Mouse (Mus musculus): ENCODE measurements around the gene Git2. TPM values are rescaled to one million over a fixed set of nuclear protein-coding genes. Genes with fewer than 3 reads are reported as not detected.

Git2 gene
- total RNA-seq, 1 experiment: 29.8 TPM

DNA sequence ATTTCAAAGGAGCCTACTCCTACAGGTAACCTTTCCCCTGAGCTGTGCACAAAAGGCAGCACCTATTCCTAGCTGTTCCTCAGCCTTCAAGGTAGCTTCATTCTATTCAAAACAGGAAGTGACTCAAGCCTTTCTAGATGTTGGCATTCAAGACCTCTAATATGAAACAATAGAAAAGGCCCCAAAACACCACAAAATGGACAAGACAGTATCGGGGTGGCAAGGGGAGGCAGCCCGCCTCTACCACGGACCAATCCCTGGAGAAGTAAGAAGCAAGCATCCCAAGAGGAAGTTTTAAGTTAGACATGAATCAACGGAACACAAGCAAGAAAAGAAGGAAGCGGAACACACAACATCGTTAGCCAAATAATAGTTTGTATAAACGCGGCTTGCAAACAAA lies 3.5 kb downstream of the Git2 start:
- TF ChIP-seq ZNF384 (IDR thresholded peaks at IDR 0.05; ENCODE audit: low read depth, low read length) (no peak), CHD2 (IDR thresholded peaks at IDR 0.05; ENCODE audit: low read depth, low read length) (no peak), HCFC1 (IDR thresholded peaks at IDR 0.05; ENCODE audit: borderline replicate concordance, insufficient read depth, low read length) (no peak), MAFK (IDR thresholded peaks at IDR 0.05; ENCODE audit: insufficient read depth, low read depth, low read length) (no peak), ZC3H11A (IDR thresholded peaks at IDR 0.05; ENCODE audit: borderline replicate concordance, low read depth, low read length) (no peak)

DNA sequence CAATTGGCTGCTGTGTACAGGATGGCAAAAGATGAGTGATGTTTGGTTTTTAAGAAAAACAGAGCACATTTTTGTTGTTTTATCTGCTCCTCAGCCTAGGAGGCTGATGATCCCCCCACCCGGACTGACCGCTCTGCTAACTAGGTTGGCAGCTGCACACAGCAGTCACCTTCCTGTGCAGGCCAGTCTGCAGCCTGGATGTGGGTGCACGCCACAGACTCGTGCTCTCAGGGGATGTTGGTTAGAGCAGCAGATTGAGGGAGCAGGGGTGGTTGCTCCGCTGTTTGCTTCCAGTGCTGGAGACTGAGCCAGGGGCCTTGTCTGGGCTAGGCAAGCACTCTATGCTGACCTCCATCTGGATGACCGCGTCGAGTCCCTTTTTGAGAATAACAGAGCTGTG lies 5.5 kb downstream of the Git2 start:
- DNase-seq (ENCODE audit: low read depth, low spot score): no peak
- peaks cover 8% of the 10 kb centered on the region; the same call in 1 of the 2 replicates for H3K36me3 ChIP-seq (ENCODE audit: control insufficient read depth, insufficient read depth, low read length, poor library complexity, severe bottlenecking)
- H3K9ac ChIP-seq (ENCODE audit: insufficient read depth, low read depth, low read length, poor library complexity, severe bottlenecking): peak overlapping the region; percentile 31; the same call in 1 of the 2 replicates
- no peak for TF ChIP-seq MAFK (IDR thresholded peaks at IDR 0.05; ENCODE audit: insufficient read depth, low read depth, low read length)
- no peak for TF ChIP-seq HCFC1 (IDR thresholded peaks at IDR 0.05; ENCODE audit: borderline replicate concordance, insufficient read depth, low read length)
- TF ChIP-seq ZNF384 (IDR thresholded peaks at IDR 0.05; ENCODE audit: low read depth, low read length): no peak
- no peak for TF ChIP-seq CHD2 (IDR thresholded peaks at IDR 0.05; ENCODE audit: low read depth, low read length)
- TF ChIP-seq ZC3H11A (IDR thresholded peaks at IDR 0.05; ENCODE audit: borderline replicate concordance, low read depth, low read length): no peak
- no peak overlapping the region for H3K4me3 ChIP-seq (ENCODE audit: insufficient read depth in 1 of 2, low read depth in 1 of 2, low read length in 2 of 2, poor library complexity in 1 of 2, severe bottlenecking in 1 of 2)
- H3K27ac ChIP-seq (ENCODE audit: insufficient read depth, low read depth, low read length, poor library complexity, severe bottlenecking): no peak overlapping the region
- H3K9me3 ChIP-seq (ENCODE audit: control insufficient read depth, insufficient read depth, low read depth, low read length): no peaks in the 10 kb centered on the region
- in situ Hi-C loops (cut with MboI; ENCODE audit: low sequenced_read_pairs in 2 of 2, unreplicated experiment in 2 of 2): no loop called here
- peaks cover 4 to 14% of the 10 kb centered on the region in 2 experiments; a peak in 2 of 4 replicates for H3K4me1 ChIP-seq (ENCODE audit: control insufficient read depth in 2 of 2, insufficient read depth in 2 of 2, low read length in 2 of 2, poor library complexity in 1 of 2)

More for the DNA sequence above, 3.5 kb downstream of the Git2 start:
- no peak for DNase-seq (ENCODE audit: low read depth, low spot score)
- Histone ChIP-seq H3K27ac (ENCODE audit: insufficient read depth, low read depth, low read length, poor library complexity, severe bottlenecking) (no peak overlapping the region), H3K4me3 (ENCODE audit: insufficient read depth in 1 of 2, low read depth in 1 of 2, low read length in 2 of 2, poor library complexity in 1 of 2, severe bottlenecking in 1 of 2) (peak overlapping the region; percentile 76 to 95; a peak in 1 of 4 replicates), H3K4me1 (ENCODE audit: control insufficient read depth in 2 of 2, insufficient read depth in 2 of 2, low read length in 2 of 2, poor library complexity in 1 of 2) (peaks cover 4 to 16% of the 10 kb centered on the region in 2 experiments; a peak in 2 of 4 replicates), H3K36me3 (ENCODE audit: control insufficient read depth, insufficient read depth, low read length, poor library complexity, severe bottlenecking) (no peaks in the 10 kb centered on the region; the same call in 1 of the 2 replicates), H3K9me3 (ENCODE audit: control insufficient read depth, insufficient read depth, low read depth, low read length) (no peaks in the 10 kb centered on the region), H3K9ac (ENCODE audit: insufficient read depth, low read depth, low read length, poor library complexity, severe bottlenecking) (no peak overlapping the region)
- in situ Hi-C loops (cut with MboI; ENCODE audit: low sequenced_read_pairs in 2 of 2, unreplicated experiment in 2 of 2): no loop called here

DNA sequence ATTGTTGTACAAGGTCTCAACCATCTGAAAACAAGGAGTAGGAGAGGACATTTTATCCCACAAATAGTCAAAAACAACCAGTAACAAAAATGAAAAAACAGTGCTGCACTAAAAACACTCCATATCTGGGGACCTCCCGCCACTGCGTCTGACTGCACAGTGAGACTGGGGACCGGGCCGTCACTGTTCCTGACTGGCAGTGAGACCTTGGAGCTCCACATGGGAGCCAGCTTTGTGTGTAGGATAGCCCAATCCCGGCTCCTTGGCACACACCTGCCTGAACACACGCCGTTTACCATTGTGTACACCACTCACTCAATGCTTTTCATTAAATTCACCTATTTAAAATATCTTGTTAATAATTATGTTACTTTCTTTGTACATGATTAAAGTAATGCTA lies 8.1 kb downstream of the Git2 start:
- in situ Hi-C loops (cut with MboI; ENCODE audit: low sequenced_read_pairs in 2 of 2, unreplicated experiment in 2 of 2): no loop called here
- H3K9me3 ChIP-seq (ENCODE audit: control insufficient read depth, insufficient read depth, low read depth, low read length): no peaks in the 10 kb centered on the region

DNA sequence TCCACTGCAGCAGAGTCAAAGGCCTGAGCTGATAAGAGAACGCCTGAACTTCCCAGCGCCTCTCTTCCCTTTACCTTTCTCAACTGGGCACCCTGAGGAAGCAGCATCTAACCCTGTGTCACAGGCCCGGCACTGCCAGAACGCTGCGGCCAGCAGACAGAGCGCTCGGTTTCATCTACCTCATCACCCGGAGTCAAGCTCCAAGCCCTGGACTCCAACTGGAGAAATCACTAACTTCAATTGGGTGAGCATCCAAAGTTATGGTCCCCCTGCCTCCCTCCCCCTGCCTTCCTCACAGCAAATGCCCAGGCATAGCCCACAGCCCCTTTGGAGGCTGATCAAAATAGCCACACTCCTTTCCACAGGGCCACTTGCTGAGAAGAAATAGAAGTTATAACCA lies 8.6 kb downstream of the Git2 start:
- H3K36me3 ChIP-seq (ENCODE audit: control insufficient read depth, insufficient read depth, low read length, poor library complexity, severe bottlenecking): peaks cover 24% of the 10 kb centered on the region; the same call in 1 of the 2 replicates
- no peak for TF ChIP-seq ZNF384 (IDR thresholded peaks at IDR 0.05; ENCODE audit: low read depth, low read length)
- TF ChIP-seq CHD2 (IDR thresholded peaks at IDR 0.05; ENCODE audit: low read depth, low read length): no peak
- no peak for TF ChIP-seq HCFC1 (IDR thresholded peaks at IDR 0.05; ENCODE audit: borderline replicate concordance, insufficient read depth, low read length)

More for the DNA sequence above, 8.1 kb downstream of the Git2 start:
- H3K36me3 ChIP-seq (ENCODE audit: control insufficient read depth, insufficient read depth, low read length, poor library complexity, severe bottlenecking): peaks cover 23% of the 10 kb centered on the region; the same call in 1 of the 2 replicates
- no peak overlapping the region for H3K4me3 ChIP-seq (ENCODE audit: insufficient read depth in 1 of 2, low read depth in 1 of 2, low read length in 2 of 2, poor library complexity in 1 of 2, severe bottlenecking in 1 of 2)
- DNase-seq (ENCODE audit: low read depth, low spot score): no peak
- H3K27ac ChIP-seq (ENCODE audit: insufficient read depth, low read depth, low read length, poor library complexity, severe bottlenecking): no peak overlapping the region
- H3K9ac ChIP-seq (ENCODE audit: insufficient read depth, low read depth, low read length, poor library complexity, severe bottlenecking): no peak overlapping the region
- H3K4me1 ChIP-seq (ENCODE audit: control insufficient read depth in 2 of 2, insufficient read depth in 2 of 2, low read length in 2 of 2, poor library complexity in 1 of 2): peaks cover 2 to 14% of the 10 kb centered on the region in 2 experiments; a peak in 2 of 4 replicates
- TF ChIP-seq MAFK (IDR thresholded peaks at IDR 0.05; ENCODE audit: insufficient read depth, low read depth, low read length) (no peak), ZC3H11A (IDR thresholded peaks at IDR 0.05; ENCODE audit: borderline replicate concordance, low read depth, low read length) (no peak), HCFC1 (IDR thresholded peaks at IDR 0.05; ENCODE audit: borderline replicate concordance, insufficient read depth, low read length) (no peak), ZNF384 (IDR thresholded peaks at IDR 0.05; ENCODE audit: low read depth, low read length) (no peak), CHD2 (IDR thresholded peaks at IDR 0.05; ENCODE audit: low read depth, low read length) (no peak)

More for the DNA sequence above, 8.6 kb downstream of the Git2 start:
- Histone ChIP-seq H3K27ac (ENCODE audit: insufficient read depth, low read depth, low read length, poor library complexity, severe bottlenecking) (no peak overlapping the region), H3K4me1 (ENCODE audit: control insufficient read depth in 2 of 2, insufficient read depth in 2 of 2, low read length in 2 of 2, poor library complexity in 1 of 2) (peaks cover 0 to 12% of the 10 kb centered on the region in 2 experiments; a peak in 2 of 4 replicates), H3K9ac (ENCODE audit: insufficient read depth, low read depth, low read length, poor library complexity, severe bottlenecking) (no peak overlapping the region), H3K4me3 (ENCODE audit: insufficient read depth in 1 of 2, low read depth in 1 of 2, low read length in 2 of 2, poor library complexity in 1 of 2, severe bottlenecking in 1 of 2) (no peak overlapping the region), H3K9me3 (ENCODE audit: control insufficient read depth, insufficient read depth, low read depth, low read length) (no peaks in the 10 kb centered on the region)
- DNase-seq (ENCODE audit: low read depth, low spot score): no peak
- in situ Hi-C loops (cut with MboI; ENCODE audit: low sequenced_read_pairs in 2 of 2, unreplicated experiment in 2 of 2): no loop called here

All from ES-E14 (cell line).